Mouse (Mus musculus): Measurements from ENCODE around the gene Igdcc4. TPM values are rescaled to one million over a fixed set of nuclear protein-coding genes. Genes with fewer than 3 reads are reported as not detected.

The Igdcc4 gene
- polyA plus RNA-seq, 1 experiment from 2014 or later = 21.1 TPM

DNA sequence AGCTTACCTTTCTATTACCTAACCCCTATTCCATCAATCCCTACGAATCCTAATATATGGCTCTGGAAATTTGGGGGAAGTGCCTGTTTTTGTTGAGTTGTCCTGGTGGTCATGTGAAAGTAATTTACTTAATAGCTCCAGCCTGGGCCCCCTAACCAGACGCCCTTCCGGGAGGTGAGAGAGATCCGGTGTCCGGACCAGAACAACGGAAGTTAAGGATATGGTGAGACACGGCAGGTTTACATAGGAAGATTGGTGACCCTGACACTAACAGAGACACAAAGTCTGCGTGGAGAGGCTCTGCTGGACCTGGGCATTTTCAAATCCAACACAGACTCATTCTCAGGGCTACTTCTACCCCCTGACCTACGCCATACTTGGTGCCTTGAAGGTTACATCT is 65.1 kb downstream of the Igdcc4 start:
- no peak overlapping the region for H3K27ac ChIP-seq
- H3K27me3 ChIP-seq (replicated peaks) = peaks cover 17% of the 10 kb centered on the region
- H3K4me3 ChIP-seq (replicated peaks) = no peak overlapping the region
- H3K9ac ChIP-seq = no peak overlapping the region
- no peak overlapping the region for H3K4me2 ChIP-seq (replicated peaks)
- H3K36me3 ChIP-seq = no peaks in the 10 kb centered on the region
- ATAC-seq = no peak
- H3K4me1 ChIP-seq (replicated peaks) = peaks cover 14% of the 10 kb centered on the region
- H3K9me3 ChIP-seq = no peaks in the 10 kb centered on the region
- WGBS = 47% methylated on average over 9 of the region's 9 CpGs

GRCm38 (mm10) chr9:65168534-65168933 is 67.2 kb downstream of the Igdcc4 start:
- 50% methylated on average over 6 of the region's 6 CpGs for WGBS
- Histone ChIP-seq H3K36me3 (no peaks in the 10 kb centered on the region), H3K27ac (no peak overlapping the region), H3K27me3 (replicated peaks) (no peaks in the 10 kb centered on the region), H3K9ac (no peak overlapping the region), H3K4me3 (replicated peaks) (no peak overlapping the region), H3K4me1 (replicated peaks) (0 out of 2 replicates have a peak, but pooled peaks cover 5% of the 10 kb centered on the region), H3K9me3 (no peaks in the 10 kb centered on the region), H3K4me2 (replicated peaks) (no peak overlapping the region)
- no peak for ATAC-seq

DNA sequence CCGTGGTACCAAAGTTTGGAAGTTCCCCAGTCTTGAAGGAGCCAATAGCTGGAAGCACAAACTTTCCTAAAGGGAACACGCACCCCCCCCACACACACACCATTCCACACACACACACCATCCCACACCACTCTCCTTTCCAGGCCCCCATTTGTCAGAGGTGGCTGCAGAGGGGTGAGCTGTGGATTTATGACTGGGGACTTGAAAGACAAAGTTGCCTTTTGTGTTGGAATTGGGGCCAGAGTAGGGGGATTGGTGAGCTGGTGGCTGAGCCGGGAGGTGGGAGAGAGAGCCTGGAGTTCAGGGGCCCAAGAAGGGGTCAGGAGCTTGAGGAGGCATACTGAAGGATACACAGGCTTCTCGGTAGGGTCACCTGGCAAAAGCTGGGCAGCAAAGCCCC is 67.7 kb downstream of the Igdcc4 start:
- H3K9ac ChIP-seq = no peak overlapping the region
- H3K36me3 ChIP-seq = no peaks in the 10 kb centered on the region

DNA sequence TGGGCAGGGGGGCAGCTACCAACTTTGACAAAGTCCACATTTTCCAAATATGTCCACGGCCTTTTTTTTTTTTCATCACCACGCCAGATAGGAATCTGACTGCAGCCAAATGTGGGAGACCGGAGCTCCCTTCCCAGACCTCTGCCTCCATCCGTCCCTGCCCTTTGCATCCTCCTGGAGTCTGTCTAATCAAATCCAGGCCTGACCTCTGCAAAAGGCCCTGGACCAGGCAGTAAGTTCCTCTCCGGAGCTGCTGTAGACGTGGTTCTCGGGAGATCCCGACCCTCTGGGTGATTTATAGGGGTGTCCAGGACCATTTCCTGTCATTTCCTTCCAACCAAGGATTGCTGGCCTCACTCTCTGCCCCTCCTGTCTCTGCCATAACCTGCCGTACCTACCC is 71.4 kb downstream of the Igdcc4 start:
- Histone ChIP-seq H3K36me3 (no peaks in the 10 kb centered on the region), H3K9ac (no peak overlapping the region), H3K27ac (no peak overlapping the region), H3K27me3 (replicated peaks) (no peaks in the 10 kb centered on the region), H3K4me1 (replicated peaks) (peaks cover 2% of the 10 kb centered on the region), H3K4me3 (replicated peaks) (no peak overlapping the region), H3K4me2 (replicated peaks) (no peak overlapping the region), H3K9me3 (no peaks in the 10 kb centered on the region)
- WGBS = 45% methylated on average over 9 of the region's 9 CpGs
- no peak for ATAC-seq

More for the DNA sequence above, 67.7 kb downstream of the Igdcc4 start:
- no peak overlapping the region for H3K27ac ChIP-seq
- no peak for ATAC-seq
- H3K9me3 ChIP-seq = no peaks in the 10 kb centered on the region
- H3K4me1 ChIP-seq (replicated peaks) = 0 out of 2 replicates have a peak, but pooled peaks cover 5% of the 10 kb centered on the region
- 34% methylated on average over 4 of the region's 4 CpGs for WGBS
- H3K27me3 ChIP-seq (replicated peaks) = no peaks in the 10 kb centered on the region
- H3K4me2 ChIP-seq (replicated peaks) = no peak overlapping the region
- no peak overlapping the region for H3K4me3 ChIP-seq (replicated peaks)

DNA sequence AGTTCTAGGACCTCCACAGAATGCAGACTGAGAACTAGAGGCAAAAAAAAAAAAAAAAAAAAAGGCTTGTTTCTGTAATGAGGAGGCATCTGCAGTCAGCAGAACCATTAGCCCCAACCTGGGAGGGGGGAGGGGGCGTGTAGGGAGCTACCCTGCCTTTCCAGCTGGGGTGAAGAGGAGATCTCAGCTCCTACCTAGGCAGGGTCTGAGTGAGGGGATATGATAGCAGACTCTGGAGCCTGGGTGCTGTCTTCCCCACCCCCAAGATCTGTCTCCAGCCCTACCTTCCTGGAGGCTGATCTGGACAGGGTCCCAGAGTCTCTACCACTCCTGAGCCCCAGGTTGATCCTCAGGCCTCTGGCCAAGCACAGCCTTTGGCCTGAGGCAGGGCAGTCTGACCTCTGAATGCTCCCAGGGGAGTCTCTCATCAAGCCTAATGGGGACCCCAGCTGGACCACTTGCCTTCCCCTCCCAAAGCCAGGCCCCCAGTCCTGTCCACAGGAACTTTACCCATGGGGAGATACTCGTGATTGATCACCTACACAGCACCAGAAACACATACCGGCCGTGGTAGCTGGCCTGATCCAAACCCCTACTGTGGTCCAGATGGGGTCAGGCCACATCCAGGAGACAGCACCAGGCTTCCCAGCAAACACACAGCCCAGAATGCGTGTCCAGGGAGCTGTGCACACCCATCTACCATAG is 74.1 kb downstream of the Igdcc4 start:
- H3K36me3 ChIP-seq = no peaks in the 10 kb centered on the region
- H3K4me1 ChIP-seq (replicated peaks) = peaks cover 21% of the 10 kb centered on the region
- no peaks in the 10 kb centered on the region for H3K9me3 ChIP-seq
- 50% methylated on average over 5 of the region's 5 CpGs for WGBS
- H3K27ac ChIP-seq = no peak overlapping the region
- H3K4me3 ChIP-seq (replicated peaks) = no peak overlapping the region
- no peaks in the 10 kb centered on the region for H3K27me3 ChIP-seq (replicated peaks)
- H3K4me2 ChIP-seq (replicated peaks) = no peak overlapping the region
- H3K9ac ChIP-seq = no peak overlapping the region
- ATAC-seq = no peak

GRCm38 (mm10) chr9:65175939-65176871 is 74.9 kb downstream of the Igdcc4 start:
- Histone ChIP-seq H3K27me3 (replicated peaks) (no peaks in the 10 kb centered on the region), H3K4me2 (replicated peaks) (no peak overlapping the region), H3K4me1 (replicated peaks) (peaks cover 22% of the 10 kb centered on the region), H3K9me3 (no peaks in the 10 kb centered on the region), H3K36me3 (no peaks in the 10 kb centered on the region), H3K4me3 (replicated peaks) (no peak overlapping the region), H3K9ac (no peak overlapping the region), H3K27ac (no peak overlapping the region)
- WGBS = 43% methylated on average over 9 of the region's 9 CpGs
- ATAC-seq = no peak

DNA sequence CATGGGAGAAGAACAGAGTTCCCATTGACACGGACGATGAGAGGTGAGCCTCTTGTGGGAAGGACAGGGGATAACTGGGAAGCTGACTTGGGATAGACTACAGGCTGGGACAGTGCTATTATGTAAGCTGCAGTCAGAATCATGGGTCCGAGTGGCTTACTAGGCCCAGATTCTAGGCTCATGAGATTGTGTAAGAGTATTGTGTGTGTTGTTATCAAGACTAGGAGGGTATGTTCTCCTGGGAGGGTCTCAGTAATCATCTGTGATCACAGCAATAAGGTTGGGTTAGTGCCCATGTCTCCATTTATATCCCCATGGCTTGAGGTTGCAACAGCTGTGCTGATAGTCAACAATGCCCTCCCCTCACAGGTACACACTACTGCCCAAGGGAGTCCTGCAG is 76.2 kb downstream of the Igdcc4 start:
- Histone ChIP-seq H3K9me3 (no peaks in the 10 kb centered on the region), H3K4me3 (replicated peaks) (no peak overlapping the region), H3K9ac (no peak overlapping the region), H3K4me2 (replicated peaks) (no peak overlapping the region), H3K27me3 (replicated peaks) (no peaks in the 10 kb centered on the region), H3K4me1 (replicated peaks) (peaks cover 22% of the 10 kb centered on the region), H3K27ac (no peak overlapping the region), H3K36me3 (no peaks in the 10 kb centered on the region)
- ATAC-seq = no peak
- WGBS = 78% methylated on average over 3 of the region's 3 CpGs

DNA sequence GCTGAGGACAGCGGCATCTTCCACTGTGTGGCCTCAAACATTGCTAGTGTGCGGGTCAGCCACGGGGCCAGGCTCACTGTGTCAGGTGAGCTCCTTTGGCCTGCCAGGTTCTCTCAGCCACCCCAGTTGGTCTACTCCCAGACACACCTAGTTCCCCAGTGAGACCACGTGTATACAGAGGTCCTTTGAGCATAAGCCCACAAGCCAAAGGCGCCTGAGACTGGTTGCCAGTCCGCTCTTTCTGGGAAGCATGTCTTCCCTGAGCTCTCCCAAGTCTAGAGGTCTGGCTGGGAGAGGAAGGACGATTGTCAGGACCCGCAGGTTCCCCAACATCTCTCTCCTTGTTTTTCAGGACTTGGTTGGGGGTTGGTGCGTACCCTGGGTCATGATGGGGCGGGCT is 76.6 kb downstream of the Igdcc4 start:
- Histone ChIP-seq H3K4me3 (replicated peaks) (no peak overlapping the region), H3K27ac (no peak overlapping the region), H3K36me3 (no peaks in the 10 kb centered on the region), H3K9ac (no peak overlapping the region), H3K9me3 (no peaks in the 10 kb centered on the region), H3K4me2 (replicated peaks) (no peak overlapping the region), H3K27me3 (replicated peaks) (no peaks in the 10 kb centered on the region), H3K4me1 (replicated peaks) (peaks cover 22% of the 10 kb centered on the region)
- no peak for ATAC-seq
- 74% methylated on average over 10 of the region's 10 CpGs for WGBS

GRCm38 (mm10) chr9:65178336-65179213 is 77.3 kb downstream of the Igdcc4 start:
- Histone ChIP-seq H3K4me2 (replicated peaks) (peak overlapping the region; percentile 46), H3K9me3 (no peaks in the 10 kb centered on the region), H3K36me3 (no peaks in the 10 kb centered on the region), H3K27ac (0 out of 2 replicates have a peak overlapping the region, but pooled peaks have one; percentile 18), H3K4me3 (replicated peaks) (no peak overlapping the region), H3K27me3 (replicated peaks) (no peaks in the 10 kb centered on the region), H3K9ac (0 out of 2 replicates have a peak overlapping the region, but pooled peaks have one; percentile 3), H3K4me1 (replicated peaks) (peaks cover 22% of the 10 kb centered on the region)
- ATAC-seq = peak; percentile 50
- WGBS = 19% methylated on average over 22 of the region's 22 CpGs

GRCm38 (mm10) chr9:65179817-65180624 is 78.7 kb downstream of the Igdcc4 start:
- WGBS = 40% methylated on average over 17 of the region's 17 CpGs

More at GRCm38 (mm10) chr9:65179817-65180624, 78.7 kb downstream of the Igdcc4 start:
- H3K4me2 ChIP-seq (replicated peaks) = 0 out of 2 replicates have a peak overlapping the region, but pooled peaks have one; percentile 14
- H3K4me1 ChIP-seq (replicated peaks) = peaks cover 22% of the 10 kb centered on the region
- H3K9ac ChIP-seq = no peak overlapping the region
- H3K4me3 ChIP-seq (replicated peaks) = no peak overlapping the region
- no peaks in the 10 kb centered on the region for H3K36me3 ChIP-seq
- no peaks in the 10 kb centered on the region for H3K9me3 ChIP-seq
- no peaks in the 10 kb centered on the region for H3K27me3 ChIP-seq (replicated peaks)
- H3K27ac ChIP-seq = no peak overlapping the region
- no peak; the same call in 1 of the 2 replicates for ATAC-seq

All from intestine, embryonic 15.5 days (tissue).